Mouse (Mus musculus) heart, postnatal 14 days (tissue): ENCODE data around the gene Gas2l1. TPM values are rescaled to one million over a fixed set of nuclear protein-coding genes. Genes with fewer than 3 reads are reported as not detected.
"Not testable (repeated sequence)": the region's sequence is repeated elsewhere in the genome, so short reads cannot be mapped to it uniquely, and the experiment has no call there.

Source experiments
- DNase-seq, 2 experiments: peaks; one replicate each; pipeline ENCODE4 v3.0.0; 2021 to 2022
- intact Hi-C: fragments of 180-260 bp; cut with DNase I; formaldehyde crosslinking; loops from one replicate; pipeline ENCODE4 v1.15.1; 2025
- long read RNA-seq, 2 experiments: library from polyadenylated mRNA; stranded (forward); transcript quantifications; one replicate each; pipeline ENCODE4 v2.0.0; 2021
- total RNA-seq, 2 experiments: library from RNA; stranded (reverse); gene quantifications; 2 replicates each; pipeline ENCODE4 v1.2.3; 2021

Gas2l1 gene
- total RNA-seq = 10 to 100 TPM; 17.8 to 18.7 TPM
- long read RNA-seq, experiment 1, transcript Gas2l1-202 (7 exons, 2,847 nt) = major isoform, 8 of 32 reads
- long read RNA-seq, experiment 1, partial matches to known transcripts = 13 of 32 reads
- long read RNA-seq, experiment 1, other reads (novel, unspliced or antisense) = 8 of 32 reads
- long read RNA-seq, experiment 2, transcript Gas2l1-202 (7 exons, 2,847 nt) = major isoform, 5 of 19 reads
- long read RNA-seq, experiment 2, partial matches to known transcripts = 3 of 19 reads
- long read RNA-seq, experiment 2, other reads (novel, unspliced or antisense) = 8 of 19 reads

DNA sequence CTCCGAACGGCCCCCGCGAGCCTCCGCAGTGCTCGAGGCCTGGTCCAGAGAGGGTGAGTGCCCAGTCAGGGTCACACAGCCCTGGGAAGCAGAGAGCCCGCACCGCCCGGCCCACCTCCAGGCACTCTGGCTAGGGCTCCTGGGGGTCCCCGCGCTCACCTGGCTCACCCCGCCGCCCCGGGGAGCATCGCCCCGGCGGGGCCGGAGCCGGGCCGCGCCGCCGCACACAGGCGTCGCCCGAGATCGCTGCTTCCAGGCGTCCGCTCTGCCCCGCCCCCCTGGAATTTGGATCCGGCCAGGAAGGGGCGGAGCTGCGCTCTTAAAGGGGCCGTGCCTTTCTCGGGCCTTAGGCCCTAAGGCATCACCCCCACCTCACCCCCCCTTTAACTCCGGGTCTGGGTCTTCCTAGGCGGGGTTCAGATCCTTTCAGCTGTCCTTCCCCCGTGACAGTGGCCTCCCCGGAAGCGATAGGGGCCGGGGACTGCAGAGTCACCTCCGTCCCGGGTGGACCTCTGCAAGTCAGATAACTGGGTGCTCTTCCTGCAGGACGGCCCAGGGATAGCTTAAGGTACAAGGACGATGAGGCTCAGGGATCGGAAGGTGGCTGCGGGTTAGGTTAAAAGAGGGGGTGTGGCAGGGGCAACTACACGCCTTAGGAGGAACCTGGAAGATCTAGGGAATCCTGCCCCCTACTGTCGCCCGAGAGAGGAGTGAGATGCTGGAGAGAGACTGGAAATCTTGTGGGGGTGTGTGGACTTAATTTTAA, at the start of gene Gas2l1:
TSS of gene Gas2l1 (minus strand) at position 272 of the 766 bp plus-strand sequence.
- DNase-seq = peak; percentile 93 to 95
- intact Hi-C loops = loop anchor here (2.0 kb wide), 1 partner anchor 50 kb away; no protein-coding TSS in a partner anchor

- intact Hi-C loops = loop anchor here (2.0 to 10.0 kb wide), 3 partner anchors 67 to 361 kb away; no protein-coding TSS in a partner anchor
- DNase-seq = no peak
Measured at GRCm38 (mm10) chr11:5113645-5114044, 48.5 kb upstream of the Gas2l1 start.

DNA sequence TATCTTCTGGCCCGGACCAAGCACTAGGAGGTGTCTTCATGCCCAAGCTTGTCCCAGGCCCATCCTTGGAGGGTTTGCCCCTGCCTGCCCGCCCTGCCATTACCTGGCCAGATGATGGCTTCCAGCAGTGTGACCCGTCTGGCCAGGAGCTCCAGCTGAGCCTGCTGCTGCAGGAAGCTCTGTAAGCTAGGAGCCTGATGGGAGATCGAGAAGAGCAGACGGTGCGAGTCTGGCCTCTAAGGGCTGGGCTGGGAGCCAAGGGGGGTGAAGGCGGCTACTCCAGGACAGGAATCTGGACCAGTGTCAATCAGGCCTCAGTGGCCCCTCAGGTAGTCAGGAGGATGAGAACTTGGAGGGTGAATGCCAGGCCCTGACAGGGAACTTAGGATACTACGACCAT, 44.3 kb upstream of the Gas2l1 start:
- intact Hi-C loops = no loop called here

DNA sequence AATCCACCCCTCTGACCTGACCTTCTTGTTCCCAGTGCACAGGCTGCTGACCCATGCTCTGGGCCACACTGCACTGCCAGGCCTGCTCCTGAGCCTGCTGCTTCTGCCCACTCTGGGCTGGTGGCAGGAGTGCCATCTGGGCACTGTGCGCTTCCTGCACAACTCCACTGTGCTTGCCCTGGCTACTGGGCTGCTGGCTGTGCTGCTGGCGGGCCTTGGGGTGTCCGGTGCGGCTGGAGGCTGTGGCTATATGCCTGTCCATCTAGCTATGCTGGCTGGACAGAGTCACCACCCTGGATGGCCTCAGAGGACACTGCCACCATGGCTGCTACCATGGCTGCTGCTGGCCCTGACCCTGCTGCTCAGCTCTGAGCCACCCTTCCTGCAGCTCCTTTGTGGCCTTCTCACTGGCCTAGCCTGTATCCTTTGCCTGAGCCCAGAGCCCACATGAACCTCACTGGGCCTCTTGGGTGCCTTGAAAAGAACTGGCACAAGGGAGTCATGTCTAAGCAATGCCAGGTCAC, 38.9 kb upstream of the Gas2l1 start:
- intact Hi-C loops = no loop called here
- DNase-seq = no peak

More for the DNA sequence above, 44.3 kb upstream of the Gas2l1 start:
- no peak for DNase-seq

- DNase-seq = no peak
- intact Hi-C loops = no loop called here
Measured at GRCm38 (mm10) chr11:5102384-5102783, 37.3 kb upstream of the Gas2l1 start.

- DNase-seq = no peak
- intact Hi-C loops = no loop called here
Measured at GRCm38 (mm10) chr11:5101641-5102040, 36.5 kb upstream of the Gas2l1 start.

- intact Hi-C loops = no loop called here
- no peak for DNase-seq
Measured at GRCm38 (mm10) chr11:5100801-5101200, 35.7 kb upstream of the Gas2l1 start.

GRCm38 (mm10) chr11:5100283-5100682, 35.2 kb upstream of the Gas2l1 start:
- intact Hi-C loops = no loop called here
- no peak for DNase-seq

- intact Hi-C loops = no loop called here
- DNase-seq = peak; percentile 82 to 84
Measured at GRCm38 (mm10) chr11:5099576-5100183, 34.6 kb upstream of the Gas2l1 start.

DNA sequence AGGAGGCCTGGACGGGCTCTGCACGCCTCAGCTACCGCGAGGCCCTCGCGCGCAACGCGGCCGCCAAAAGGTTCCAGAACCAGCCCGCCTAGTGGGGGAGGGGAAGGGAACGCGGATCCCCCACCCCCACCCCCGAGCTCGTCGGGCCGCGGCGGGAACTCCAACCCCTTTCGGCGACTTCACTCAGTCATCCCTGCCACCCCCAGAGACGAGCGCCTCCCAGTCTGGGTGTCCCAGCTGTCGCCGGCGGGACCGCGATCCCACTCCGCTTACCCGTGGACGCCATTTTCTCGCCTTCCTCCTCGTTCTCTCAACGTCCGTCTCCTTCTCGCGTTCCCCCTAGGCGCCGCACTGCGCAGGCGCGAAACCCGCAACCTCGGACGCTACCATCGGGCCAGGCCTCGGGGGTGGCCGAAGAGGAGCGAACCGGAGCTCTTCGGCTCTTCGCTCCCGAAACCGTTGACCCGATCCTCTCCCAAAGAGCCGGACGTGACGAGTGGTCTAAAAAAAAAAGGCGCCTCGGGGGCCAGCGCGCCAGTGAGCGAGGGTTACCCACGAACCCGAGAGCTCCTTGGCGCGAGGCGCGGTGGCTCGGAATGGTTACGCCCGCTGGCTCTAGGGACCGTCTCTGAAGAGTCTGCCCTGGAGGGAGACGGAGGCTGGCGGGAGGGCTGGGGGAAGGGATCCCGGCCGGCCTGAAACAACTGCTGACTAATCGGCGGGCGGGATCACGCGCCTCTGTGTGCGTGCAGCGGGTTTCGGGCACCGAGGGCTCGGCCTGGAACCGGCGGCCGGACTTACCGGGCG, 33.8 kb upstream of the Gas2l1 start, which contains the start of the genes Rhbdd3 and Ewsr1:
TSS of gene Rhbdd3 (plus strand) at position 191 of the 807 bp plus-strand sequence.
TSS of gene Ewsr1 (minus strand) at position 531 of the 807 bp plus-strand sequence.
- peak; percentile 99 for DNase-seq
- intact Hi-C loops = no loop called here

GRCm38 (mm10) chr11:5098035-5098735, 33.1 kb upstream of the Gas2l1 start:
- DNase-seq = peak; percentile 34 to 42
- intact Hi-C loops = no loop called here

GRCm38 (mm10) chr11:5096480-5097020, 31.4 kb upstream of the Gas2l1 start:
- no peak for DNase-seq
- intact Hi-C loops = no loop called here

GRCm38 (mm10) chr11:5095877-5096276, 30.8 kb upstream of the Gas2l1 start:
- no peak for DNase-seq
- intact Hi-C loops = no loop called here

DNA sequence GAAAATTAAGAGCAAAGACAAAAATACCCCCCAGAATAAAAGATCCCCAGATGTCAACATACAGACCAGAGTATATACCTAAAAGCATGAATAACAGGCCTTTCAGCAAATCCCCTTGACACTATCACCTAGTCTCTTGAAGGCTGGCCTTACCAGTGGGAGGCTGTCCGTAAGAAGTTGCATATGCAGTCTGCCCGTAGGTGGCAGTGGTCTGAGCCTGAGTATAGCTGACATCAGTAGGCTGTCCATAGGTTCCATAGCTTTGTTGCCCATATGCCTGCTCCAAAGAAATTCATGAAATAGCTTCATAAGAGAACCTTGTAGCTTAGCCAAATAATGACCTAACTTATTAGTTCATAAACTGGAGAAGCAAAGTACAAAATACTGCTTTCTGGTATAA, 26.6 kb upstream of the Gas2l1 start:
- no peak for DNase-seq
- intact Hi-C loops = no loop called here

GRCm38 (mm10) chr11:5089147-5089546, 24.0 kb upstream of the Gas2l1 start:
- intact Hi-C loops = loop anchor here (2.0 kb wide), 1 partner anchor 16 kb away; no protein-coding TSS in a partner anchor
- no peak for DNase-seq

DNA sequence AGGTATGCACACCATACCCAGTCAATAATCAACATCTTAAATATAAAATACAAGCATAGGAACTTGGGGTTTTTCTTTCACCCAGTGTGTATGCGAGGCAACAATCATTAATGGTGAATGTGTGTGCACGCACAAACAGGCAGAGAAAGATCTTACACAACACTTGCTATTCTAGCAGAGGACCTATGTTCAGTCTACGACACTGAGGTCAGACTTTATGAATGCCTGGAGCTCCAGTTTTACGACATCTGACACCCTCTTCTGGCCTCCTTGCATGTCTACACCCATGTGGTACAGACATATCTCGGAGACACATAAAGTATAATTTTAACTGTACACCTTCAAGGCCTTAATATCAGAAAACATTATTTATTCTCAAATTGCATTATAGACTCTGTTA, 11.7 kb upstream of the Gas2l1 start:
- DNase-seq, intact Hi-C loops: not testable (repeated sequence)

DNA sequence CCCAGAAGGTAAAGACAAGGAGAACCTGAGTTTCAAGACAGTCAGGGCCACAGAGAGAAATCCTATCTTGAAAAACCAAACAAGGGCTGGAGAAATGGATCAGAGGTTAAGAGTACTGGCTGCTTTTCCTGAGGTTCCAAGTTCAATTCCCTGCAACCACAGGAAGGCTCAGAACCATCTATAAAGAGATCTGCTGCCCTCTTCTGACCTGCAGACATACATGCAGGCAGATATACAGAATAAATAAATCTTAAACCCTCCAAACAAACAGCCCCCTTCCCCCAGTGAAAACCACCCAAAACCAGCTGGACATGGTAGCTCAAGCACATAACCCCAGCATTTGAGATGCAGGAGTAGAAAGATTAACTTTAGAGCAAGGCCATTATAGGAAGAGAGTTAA, 10.6 kb upstream of the Gas2l1 start:
- no peak for DNase-seq
- intact Hi-C loops = no loop called here

DNA sequence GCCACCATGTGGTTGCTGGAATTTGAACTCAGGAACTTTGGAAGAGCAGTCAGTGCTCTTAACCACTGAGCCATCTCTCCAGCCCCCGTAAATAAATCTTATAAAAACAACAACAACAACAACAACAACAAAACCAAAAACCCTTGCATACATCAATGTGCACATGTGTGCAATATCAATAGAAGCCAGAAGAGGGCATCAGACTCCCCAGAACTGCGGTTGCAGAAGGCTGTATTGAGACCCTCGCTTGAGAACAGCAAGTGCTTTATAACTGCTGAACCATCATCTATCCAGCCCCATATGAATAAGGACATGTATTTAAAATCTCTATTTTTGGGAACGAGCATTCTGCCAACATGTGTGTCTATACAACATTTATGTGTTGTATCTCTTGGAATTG, 9.8 kb upstream of the Gas2l1 start:
- intact Hi-C loops = no loop called here
- DNase-seq = peak in 1 of 2 experiments; percentile 37
